Mouse (Mus musculus): ENCODE results near the gene Nek8.

DNA sequence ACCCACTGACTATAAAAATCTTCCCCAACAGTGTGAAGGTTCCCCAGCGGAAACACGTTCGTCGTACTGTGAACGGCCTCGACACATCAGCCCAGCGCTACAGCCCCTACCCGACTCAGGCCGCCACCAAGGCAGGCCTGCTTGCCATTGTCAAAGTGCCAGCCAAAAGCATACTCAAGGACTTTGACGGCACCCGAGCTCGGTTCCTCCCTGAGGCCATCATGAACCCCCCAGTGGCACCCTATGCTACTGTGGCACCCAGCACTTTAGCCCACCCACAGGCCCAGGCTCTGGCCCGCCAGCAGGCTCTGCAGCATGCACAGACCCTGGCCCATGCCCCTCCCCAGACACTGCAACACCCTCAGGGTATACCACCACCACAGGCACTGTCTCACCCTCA is 22.7 kb downstream of the Nek8 start:
- TF ChIP-seq EP300 (IDR thresholded peaks at IDR 0.05; ENCODE audit: low read depth) (no peak), CTCF (IDR thresholded peaks at IDR 0.05; ENCODE audit: low read depth) (no peak)
